Mouse (Mus musculus): ENCODE data around the gene Vezt.

GRCm38 (mm10) chr10:93921160-93921559 lies 114.5 kb downstream of the Vezt start:
- TF ChIP-seq CTCF (conservative IDR thresholded peaks at IDR 0.05; ENCODE audit: low read length) (no peak), POU5F1 (IDR thresholded peaks at IDR 0.05; ENCODE audit: borderline replicate concordance, low read length) (no peak), NANOG (IDR thresholded peaks at IDR 0.05; ENCODE audit: borderline replicate concordance, low read length) (no peak)

Measured in E14TG2a.4 (cell line).